Mouse (Mus musculus): ENCODE results near the gene Casc3. TPM values are rescaled to one million over a fixed set of nuclear protein-coding genes. Genes with fewer than 3 reads are reported as not detected.

The Casc3 gene
- polyA plus RNA-seq, 1 experiment from 2014 or later = 65.5 TPM

DNA sequence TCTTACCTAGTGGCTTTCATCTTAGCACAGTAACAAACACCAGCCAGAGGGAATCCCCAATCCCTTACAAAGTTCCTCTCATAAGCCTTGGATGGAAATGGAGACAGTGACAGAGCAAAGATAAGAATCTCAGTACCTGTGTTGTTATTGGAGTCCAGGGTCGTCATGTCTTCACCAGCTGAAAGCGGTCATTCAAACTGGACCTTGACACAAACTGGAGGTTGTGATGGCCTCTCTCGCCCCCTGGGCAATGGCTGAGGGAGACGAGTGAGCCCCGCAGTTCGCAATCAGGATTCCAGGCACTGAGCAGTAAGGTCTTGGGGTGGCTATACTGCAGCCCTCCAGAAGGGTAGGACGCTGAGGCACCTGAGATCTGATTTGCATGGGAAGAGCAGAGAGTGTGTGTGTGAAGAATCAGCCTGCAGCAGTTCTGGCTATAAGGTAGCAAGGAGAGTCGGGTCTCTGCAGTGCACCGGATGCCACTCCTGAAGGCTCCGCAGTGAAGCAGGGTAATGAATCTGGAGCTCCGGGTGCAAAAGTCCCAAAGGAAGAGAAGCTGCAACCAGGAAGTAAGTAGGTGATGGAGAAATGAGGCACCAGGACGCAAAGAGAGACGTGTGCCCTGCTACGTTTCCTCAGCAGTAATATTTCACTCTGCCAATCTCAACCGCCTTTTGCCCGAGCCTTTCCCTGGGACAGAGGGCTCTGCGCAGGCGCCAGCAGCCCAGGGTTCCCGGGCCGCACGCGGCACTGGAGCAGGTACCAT lies 29.9 kb upstream of the Casc3 start, which contains the start of gene Nr1d1:
Gene Nr1d1, minus strand, starts transcription at position 752 of the 766 bp plus-strand sequence.
- Histone ChIP-seq H3K27me3 (peaks cover 11% of the 10 kb centered on the region; the same call in 1 of the 2 replicates), H3K4me1 (peaks cover 39% of the 10 kb centered on the region), H3K9ac (replicated peaks) (peak within 1 kb of the TSS; percentile 11), H3K4me3 (peak within 1 kb of the TSS; percentile 37), H3K4me2 (replicated peaks) (peak within 1 kb of the TSS; percentile 73), H3K9me3 (no peaks in the 10 kb centered on the region), H3K36me3 (peaks cover 4% of the 10 kb centered on the region; the same call in 1 of the 2 replicates), H3K27ac (replicated peaks) (no peak within 1 kb of the TSS; the same call in none of the 2 replicates)
- ATAC-seq (ENCODE audit: low FRiP score, low read depth) = no peak; the same call in none of the 2 replicates
- WGBS = under 1% methylated on average over 22 of the region's 22 CpGs

DNA sequence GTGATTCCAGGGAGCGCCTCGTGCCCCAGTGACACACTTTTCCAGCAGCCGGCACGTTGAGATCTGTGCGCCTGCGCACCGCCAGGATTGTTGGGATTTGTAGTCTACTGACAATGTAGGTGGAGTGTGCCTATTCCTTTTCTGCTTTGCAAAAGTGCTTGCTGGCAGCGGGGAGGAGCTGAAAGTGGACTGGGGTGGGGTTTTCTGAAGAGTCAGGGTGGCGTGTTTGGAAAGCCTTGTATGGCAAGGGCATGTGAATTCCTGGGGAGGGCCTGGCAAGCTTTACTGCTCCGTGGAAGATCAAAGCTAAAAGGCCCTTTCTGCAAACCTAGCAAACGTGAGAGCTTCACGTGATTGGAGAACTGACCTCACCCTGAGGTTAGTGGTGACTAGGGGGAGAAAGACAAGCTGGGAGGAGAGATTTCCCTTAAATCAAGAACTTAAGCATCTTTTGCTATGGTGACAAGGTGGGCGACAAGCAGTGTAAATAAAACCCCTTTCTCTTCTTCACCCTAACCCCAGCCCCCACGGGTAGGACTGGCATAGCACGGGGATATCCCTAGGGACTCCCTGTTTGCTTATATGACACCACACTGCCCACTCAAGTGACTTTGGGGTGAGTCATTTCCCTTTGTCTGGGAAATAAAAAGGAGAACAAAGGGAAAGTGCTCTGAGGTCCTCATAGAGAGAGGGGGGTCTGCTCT lies 29.2 kb upstream of the Casc3 start:
- peaks cover 11% of the 10 kb centered on the region; the same call in 1 of the 2 replicates for H3K27me3 ChIP-seq
- WGBS = 9% methylated on average over 15 of the region's 15 CpGs
- ATAC-seq (ENCODE audit: low FRiP score, low read depth) = peak; percentile 74
- H3K9ac ChIP-seq (replicated peaks) = peak overlapping the region; percentile 11
- peaks cover 39% of the 10 kb centered on the region for H3K4me1 ChIP-seq
- H3K36me3 ChIP-seq = no peaks in the 10 kb centered on the region
- peak overlapping the region; percentile 37 for H3K4me3 ChIP-seq
- H3K27ac ChIP-seq (replicated peaks) = no peak overlapping the region; the same call in 1 of the 2 replicates
- H3K4me2 ChIP-seq (replicated peaks) = peak overlapping the region; percentile 73
- H3K9me3 ChIP-seq = no peaks in the 10 kb centered on the region

DNA sequence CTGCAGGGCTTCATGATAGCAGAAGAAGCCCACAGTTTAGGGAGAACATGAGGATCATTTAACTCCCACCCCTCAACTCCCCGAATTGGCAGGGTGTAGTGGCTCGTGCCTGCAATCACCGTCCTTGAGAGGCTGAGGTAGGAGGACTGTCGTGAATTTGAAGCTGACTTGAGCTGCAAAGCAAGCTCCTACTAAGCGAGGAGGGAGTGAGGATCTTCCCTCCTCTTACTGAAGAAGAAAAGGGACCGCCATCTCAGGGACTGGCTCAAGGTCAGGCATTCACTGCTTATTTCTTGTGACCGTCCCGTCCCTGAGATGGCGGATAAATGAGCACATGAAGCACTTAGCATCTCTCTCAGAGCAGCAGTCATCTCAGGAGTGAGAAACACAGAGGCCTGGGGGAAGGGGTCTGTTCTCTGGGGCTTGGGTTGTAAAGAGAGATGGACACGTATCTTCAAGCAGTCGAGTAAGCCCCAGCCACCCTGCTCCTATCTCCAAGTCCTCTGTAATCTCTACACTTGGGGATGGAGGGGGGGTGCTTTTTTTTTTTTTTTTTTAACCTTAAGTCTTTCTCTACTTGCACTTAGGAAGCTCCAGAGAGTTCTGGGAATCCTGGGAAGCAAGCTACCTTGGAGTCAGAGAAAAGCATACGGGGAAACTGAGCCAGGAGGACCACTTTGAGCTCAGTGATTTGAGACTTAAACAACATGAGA lies 28.5 kb upstream of the Casc3 start:
- no peaks in the 10 kb centered on the region for H3K36me3 ChIP-seq
- WGBS = 53% methylated on average over 12 of the region's 12 CpGs
- peak overlapping the region; percentile 73; the same call in 1 of the 2 replicates for H3K4me2 ChIP-seq (replicated peaks)
- peaks cover 39% of the 10 kb centered on the region for H3K4me1 ChIP-seq
- ATAC-seq (ENCODE audit: low FRiP score, low read depth) = no peak
- no peak overlapping the region for H3K9ac ChIP-seq (replicated peaks)
- no peaks in the 10 kb centered on the region for H3K9me3 ChIP-seq
- peak overlapping the region; percentile 73; the same call in 1 of the 2 replicates for H3K27ac ChIP-seq (replicated peaks)
- peaks cover 11% of the 10 kb centered on the region; the same call in 1 of the 2 replicates for H3K27me3 ChIP-seq
- no peak overlapping the region for H3K4me3 ChIP-seq

GRCm38 (mm10) chr11:98776843-98777590 lies 27.7 kb upstream of the Casc3 start:
- ATAC-seq (ENCODE audit: low FRiP score, low read depth) = no peak
- H3K27me3 ChIP-seq = peaks cover 11% of the 10 kb centered on the region; the same call in 1 of the 2 replicates
- 7% methylated on average over 9 of the region's 9 CpGs for WGBS
- peak overlapping the region; percentile 73 for H3K27ac ChIP-seq (replicated peaks)
- H3K4me3 ChIP-seq = no peak overlapping the region
- peak overlapping the region; percentile 11; the same call in 1 of the 2 replicates for H3K4me2 ChIP-seq (replicated peaks)
- no peaks in the 10 kb centered on the region for H3K36me3 ChIP-seq
- H3K4me1 ChIP-seq = peaks cover 46% of the 10 kb centered on the region
- H3K9ac ChIP-seq (replicated peaks) = no peak overlapping the region
- H3K9me3 ChIP-seq = no peaks in the 10 kb centered on the region

GRCm38 (mm10) chr11:98777888-98778287 lies 26.8 kb upstream of the Casc3 start:
- Histone ChIP-seq H3K27ac (replicated peaks) (peak overlapping the region; percentile 25; the same call in 1 of the 2 replicates), H3K27me3 (peaks cover 9% of the 10 kb centered on the region; the same call in 1 of the 2 replicates), H3K9ac (replicated peaks) (no peak overlapping the region), H3K9me3 (no peaks in the 10 kb centered on the region), H3K4me1 (peaks cover 55% of the 10 kb centered on the region), H3K4me2 (replicated peaks) (no peak overlapping the region), H3K4me3 (no peak overlapping the region), H3K36me3 (no peaks in the 10 kb centered on the region)
- ATAC-seq (ENCODE audit: low FRiP score, low read depth) = no peak

DNA sequence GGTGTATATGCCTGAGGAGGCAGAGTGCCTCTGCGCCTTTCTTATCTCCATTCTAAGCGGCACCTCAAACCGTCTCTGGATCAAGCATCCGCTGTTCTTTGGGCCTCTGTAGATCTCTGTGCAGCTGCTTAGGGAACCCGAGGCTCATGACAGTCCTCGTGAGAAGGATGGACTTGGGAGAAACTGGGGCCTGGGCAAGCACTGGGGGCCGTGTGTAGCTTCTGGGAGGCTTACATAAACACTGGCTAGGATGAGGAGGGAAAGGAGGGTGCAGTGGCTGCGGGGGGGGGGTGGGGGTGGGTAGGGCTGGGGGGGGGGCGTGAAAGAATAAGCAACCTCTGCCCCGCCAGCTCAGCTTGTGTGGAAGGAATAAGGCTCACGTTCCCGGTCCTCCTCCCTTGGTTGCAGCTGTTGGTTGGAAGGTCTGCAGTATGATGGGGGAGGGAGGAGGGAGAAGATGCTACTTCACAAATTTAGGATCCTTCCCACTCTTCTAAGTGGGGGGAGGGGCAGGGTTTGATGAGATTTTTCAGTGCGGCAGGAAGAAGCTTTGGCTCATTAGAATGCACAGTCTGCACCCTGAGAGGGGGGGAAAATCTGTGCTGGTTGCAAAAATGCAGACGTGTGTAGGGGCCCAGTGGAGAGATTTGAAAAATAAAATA lies 22.7 kb upstream of the Casc3 start:
- Histone ChIP-seq H3K27ac (replicated peaks) (peak overlapping the region; percentile 74), H3K4me3 (no peak overlapping the region), H3K4me2 (replicated peaks) (peak overlapping the region; percentile 45), H3K9ac (replicated peaks) (0 out of 2 replicates have a peak overlapping the region, but pooled peaks have one; percentile 24), H3K36me3 (no peaks in the 10 kb centered on the region), H3K27me3 (peaks cover 3% of the 10 kb centered on the region), H3K4me1 (peaks cover 49% of the 10 kb centered on the region), H3K9me3 (no peaks in the 10 kb centered on the region)
- ATAC-seq (ENCODE audit: low FRiP score, low read depth) = no peak
- WGBS = 8% methylated on average over 13 of the region's 14 CpGs

DNA sequence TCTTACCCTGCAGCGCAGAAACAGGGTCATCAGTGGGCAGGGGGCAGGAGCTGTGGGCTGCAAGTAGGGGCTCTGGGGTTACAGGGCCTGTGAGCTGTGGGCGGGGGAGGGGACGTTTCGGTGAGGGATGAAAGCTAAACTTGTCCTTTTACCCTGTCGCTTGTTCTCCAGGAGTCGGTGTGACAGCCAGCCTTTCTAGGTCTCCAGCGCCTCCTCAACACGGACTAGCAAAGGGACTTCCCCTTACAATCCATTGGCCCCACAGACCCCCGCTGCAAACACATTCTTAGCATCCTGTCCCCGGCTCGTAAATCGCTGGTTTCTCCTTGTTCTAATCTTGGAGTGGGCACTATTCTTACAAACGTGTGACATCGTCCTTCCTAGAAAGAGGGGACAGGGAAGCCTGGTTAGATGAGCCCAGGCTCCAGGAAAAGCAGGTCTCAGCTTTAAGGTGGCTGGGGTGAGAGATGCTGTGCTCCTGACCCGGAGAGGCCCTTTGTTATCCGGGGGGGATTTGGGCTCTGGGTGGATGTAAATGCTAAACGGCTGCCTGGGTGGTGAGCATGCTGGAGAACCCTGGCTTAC lies 22.0 kb upstream of the Casc3 start:
- Histone ChIP-seq H3K4me3 (0 out of 2 replicates have a peak overlapping the region, but pooled peaks have one; percentile 17), H3K4me1 (peaks cover 50% of the 10 kb centered on the region), H3K27ac (replicated peaks) (peak overlapping the region; percentile 74), H3K4me2 (replicated peaks) (peak overlapping the region; percentile 45), H3K27me3 (peaks cover 3% of the 10 kb centered on the region), H3K9me3 (no peaks in the 10 kb centered on the region), H3K9ac (replicated peaks) (peak overlapping the region; percentile 51; the same call in 1 of the 2 replicates), H3K36me3 (no peaks in the 10 kb centered on the region)
- 3% methylated on average over 17 of the region's 17 CpGs for WGBS
- 0 out of 2 replicates have a peak, but pooled peaks have one; percentile 5 for ATAC-seq (ENCODE audit: low FRiP score, low read depth)

DNA sequence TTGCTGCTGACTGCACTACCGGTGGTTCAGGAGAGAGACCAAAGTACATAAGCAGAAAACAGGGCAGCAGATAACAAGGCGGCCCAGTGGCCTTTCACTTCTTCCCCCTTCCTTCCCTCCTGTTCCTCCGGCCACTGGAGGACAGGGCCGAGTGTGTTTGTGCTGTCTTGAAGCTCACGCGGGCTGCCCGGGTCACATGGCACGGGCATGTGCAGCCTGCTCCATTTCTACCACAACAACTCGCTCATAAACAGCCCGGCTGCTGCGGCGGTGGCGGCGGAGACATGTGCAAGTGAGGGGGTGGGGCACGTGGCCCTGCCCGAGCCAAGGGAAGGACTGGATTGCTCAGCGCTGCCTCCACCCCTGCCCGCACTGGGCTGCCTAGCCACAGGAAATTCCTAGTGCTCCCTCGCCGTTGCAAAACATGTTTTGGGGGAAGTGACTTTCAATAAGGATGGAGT lies 21.4 kb upstream of the Casc3 start:
- ATAC-seq (ENCODE audit: low FRiP score, low read depth) = peak; percentile 59
- WGBS = under 1% methylated on average over 20 of the region's 20 CpGs
- peaks cover 50% of the 10 kb centered on the region for H3K4me1 ChIP-seq

DNA sequence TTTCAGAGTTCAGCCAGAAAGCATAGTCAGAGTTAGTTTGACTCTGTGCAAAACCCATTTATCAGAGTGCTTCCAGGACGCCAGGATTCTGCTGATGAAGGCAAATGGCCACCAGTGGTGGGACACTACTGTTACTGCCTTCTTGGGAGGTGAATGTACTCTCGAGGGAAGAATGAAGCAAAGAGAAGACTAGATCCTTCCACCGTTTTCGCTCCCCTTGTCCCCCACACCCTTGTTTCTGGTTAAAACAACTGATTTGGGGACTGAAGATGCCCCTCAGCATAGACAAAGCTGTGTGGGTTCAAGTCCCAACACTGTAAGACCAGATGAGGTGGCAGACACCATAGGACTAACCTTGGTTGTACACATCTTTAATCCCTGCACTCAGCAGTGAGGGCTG lies 20.6 kb upstream of the Casc3 start:
- Histone ChIP-seq H3K4me1 (peaks cover 55% of the 10 kb centered on the region), H3K4me3 (no peak overlapping the region), H3K4me2 (replicated peaks) (no peak overlapping the region), H3K27me3 (peaks cover 3% of the 10 kb centered on the region), H3K9me3 (no peaks in the 10 kb centered on the region), H3K9ac (replicated peaks) (no peak overlapping the region; the same call in 1 of the 2 replicates), H3K36me3 (no peaks in the 10 kb centered on the region), H3K27ac (replicated peaks) (no peak overlapping the region)
- ATAC-seq (ENCODE audit: low FRiP score, low read depth) = no peak
- WGBS = 71% methylated on average over 4 of the region's 4 CpGs

More for the DNA sequence above, 21.4 kb upstream of the Casc3 start:
- Histone ChIP-seq H3K4me2 (replicated peaks) (peak overlapping the region; percentile 45), H3K27me3 (peaks cover 3% of the 10 kb centered on the region), H3K4me3 (peak overlapping the region; percentile 17), H3K36me3 (no peaks in the 10 kb centered on the region), H3K9me3 (no peaks in the 10 kb centered on the region), H3K27ac (replicated peaks) (peak overlapping the region; percentile 74), H3K9ac (replicated peaks) (peak overlapping the region; percentile 51; the same call in 1 of the 2 replicates)

GRCm38 (mm10) chr11:98785214-98785613 lies 19.5 kb upstream of the Casc3 start:
- no peak for ATAC-seq (ENCODE audit: low FRiP score, low read depth)
- no peaks in the 10 kb centered on the region for H3K9me3 ChIP-seq
- no peak overlapping the region for H3K9ac ChIP-seq (replicated peaks)
- no peak overlapping the region for H3K4me3 ChIP-seq
- H3K36me3 ChIP-seq = no peaks in the 10 kb centered on the region
- H3K4me2 ChIP-seq (replicated peaks) = no peak overlapping the region
- WGBS = 67% methylated on average over 10 of the region's 10 CpGs
- H3K4me1 ChIP-seq = peaks cover 62% of the 10 kb centered on the region
- H3K27me3 ChIP-seq = peaks cover 3% of the 10 kb centered on the region
- H3K27ac ChIP-seq (replicated peaks) = no peak overlapping the region

All from midbrain, embryonic 12.5 days (tissue).